Mouse (Mus musculus): Measurements from ENCODE around the gene Magi2.

- TF ChIP-seq E2F4 (IDR thresholded peaks at IDR 0.05; ENCODE audit: insufficient read depth), result no peak
- no peak for TF ChIP-seq MAX (IDR thresholded peaks at IDR 0.05; ENCODE audit: low read depth)
- TF ChIP-seq TCF12 (IDR thresholded peaks at IDR 0.05; ENCODE audit: insufficient read depth, poor library complexity, severe bottlenecking), result no peak
- no peak for TF ChIP-seq USF1 (IDR thresholded peaks at IDR 0.05; ENCODE audit: low read depth)
Observed at GRCm38 (mm10) chr5:19746865-19747514, 520.2 kb downstream of the Magi2 start.

Data from myocyte (in vitro differentiated cells).